Mouse (Mus musculus): ENCODE measurements at regions not wholly inside any gene's neighbourhood (a gene's known extent, or its start where the extent isn't known, plus 50 kb on each side); places are given as distances from the start of the nearest gene placed in this dataset.
A peak's percentile ranks its signal among the peaks of the same experiment; 100 is the strongest.

DNA sequence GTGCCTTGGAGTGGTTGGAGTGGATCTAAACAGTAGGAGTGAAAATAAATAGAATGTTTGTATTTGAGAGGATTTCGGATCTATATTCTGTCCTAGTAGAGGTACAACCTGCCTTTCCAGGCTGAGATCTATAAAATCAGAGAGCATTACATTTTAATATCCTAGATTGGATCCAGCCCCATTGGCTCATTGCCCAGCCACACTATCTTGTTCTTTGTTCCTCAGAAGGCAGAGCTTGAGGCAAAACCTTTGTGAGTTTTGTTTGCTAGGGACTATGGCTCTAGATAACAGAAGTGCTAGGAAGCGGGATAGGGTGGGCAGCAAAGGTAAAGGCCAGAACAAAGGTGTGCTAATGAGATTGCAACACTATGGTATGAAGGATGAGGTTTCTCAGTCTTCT is 78.7 kb upstream of the Cntln start:
- TF ChIP-seq EP300 (IDR thresholded peaks at IDR 0.05; ENCODE audit: low read depth) (no peak), CTCF (IDR thresholded peaks at IDR 0.05; ENCODE audit: low read depth) (no peak)
- Histone ChIP-seq H3K4me1 (ENCODE audit: control insufficient read depth, insufficient read depth) (no peaks in the 10 kb centered on the region), H3K4me3 (ENCODE audit: low read depth, low read length) (no peak overlapping the region), H3K9ac (replicated peaks; ENCODE audit: low read depth, low read length) (no peak overlapping the region), H3K27me3 (ENCODE audit: control insufficient read depth, insufficient read depth, low read length) (no peaks in the 10 kb centered on the region), H3K27ac (ENCODE audit: low read depth) (no peak overlapping the region), H3K36me3 (replicated peaks; ENCODE audit: control insufficient read depth, insufficient read depth, low read length) (no peaks in the 10 kb centered on the region), H3K9me3 (replicated peaks; ENCODE audit: control insufficient read depth, low read length) (no peaks in the 10 kb centered on the region), H3K4me2 (ENCODE audit: low read depth, low read length) (no peak overlapping the region)
- DNase-seq (ENCODE audit: low spot score) (no peak), ATAC-seq (ENCODE audit: insufficient read depth, low read depth) (no peak)
- 62% methylated on average over 2 of the region's 2 CpGs for WGBS

DNA sequence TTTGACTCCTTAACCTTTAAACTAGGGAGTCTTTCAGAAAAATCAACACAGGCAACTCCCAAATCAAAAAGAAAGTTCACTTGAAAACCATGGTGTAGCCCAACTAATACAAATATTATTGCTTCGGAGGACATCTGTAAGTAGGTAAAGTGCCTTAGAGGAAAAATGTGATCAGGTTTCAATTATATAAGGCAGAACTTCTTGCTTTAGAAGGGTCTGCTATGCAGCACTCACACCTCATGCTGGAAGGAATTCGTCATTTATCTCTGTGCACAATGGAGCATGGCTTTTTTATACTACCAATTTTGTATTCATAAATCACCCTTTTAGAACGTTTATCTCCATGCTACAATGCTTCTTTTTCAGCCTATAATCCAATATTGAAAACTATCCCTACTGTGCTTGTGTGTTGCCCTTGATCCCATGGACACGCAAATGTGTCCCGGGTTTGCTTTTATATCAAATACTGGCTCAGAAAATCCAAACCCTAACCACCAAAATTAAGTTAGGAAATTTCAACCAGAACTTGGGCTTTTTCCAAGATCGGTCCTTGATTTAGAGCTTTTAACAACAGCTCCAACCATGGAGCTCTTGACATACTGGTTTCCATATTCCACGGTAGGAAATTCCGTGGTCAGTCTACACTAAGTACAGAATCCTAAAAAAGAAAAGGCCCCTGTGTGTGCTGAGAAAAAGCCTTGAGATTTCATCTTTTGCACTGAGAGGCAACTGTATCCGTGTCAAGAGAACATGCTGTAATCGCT is 90.8 kb upstream of the Cntln start:
- H3K27me3 ChIP-seq (ENCODE audit: control insufficient read depth, insufficient read depth, low read length) = no peaks in the 10 kb centered on the region
- no peak for TF ChIP-seq EP300 (IDR thresholded peaks at IDR 0.05; ENCODE audit: low read depth)
- no peak for TF ChIP-seq CTCF (IDR thresholded peaks at IDR 0.05; ENCODE audit: low read depth)
- H3K9ac ChIP-seq (replicated peaks; ENCODE audit: low read depth, low read length) = no peak overlapping the region
- H3K4me2 ChIP-seq (ENCODE audit: low read depth, low read length) = no peak overlapping the region
- DNase-seq (ENCODE audit: low spot score) = no peak
- no peaks in the 10 kb centered on the region for H3K36me3 ChIP-seq (replicated peaks; ENCODE audit: control insufficient read depth, insufficient read depth, low read length)
- ATAC-seq (ENCODE audit: insufficient read depth, low read depth) = no peak
- H3K4me1 ChIP-seq (ENCODE audit: control insufficient read depth, insufficient read depth) = no peaks in the 10 kb centered on the region
- WGBS = 82% methylated on average over 10 of the region's 10 CpGs
- no peaks in the 10 kb centered on the region for H3K9me3 ChIP-seq (replicated peaks; ENCODE audit: control insufficient read depth, low read length)
- no peak overlapping the region for H3K27ac ChIP-seq (ENCODE audit: low read depth)
- no peak overlapping the region for H3K4me3 ChIP-seq (ENCODE audit: low read depth, low read length)

DNA sequence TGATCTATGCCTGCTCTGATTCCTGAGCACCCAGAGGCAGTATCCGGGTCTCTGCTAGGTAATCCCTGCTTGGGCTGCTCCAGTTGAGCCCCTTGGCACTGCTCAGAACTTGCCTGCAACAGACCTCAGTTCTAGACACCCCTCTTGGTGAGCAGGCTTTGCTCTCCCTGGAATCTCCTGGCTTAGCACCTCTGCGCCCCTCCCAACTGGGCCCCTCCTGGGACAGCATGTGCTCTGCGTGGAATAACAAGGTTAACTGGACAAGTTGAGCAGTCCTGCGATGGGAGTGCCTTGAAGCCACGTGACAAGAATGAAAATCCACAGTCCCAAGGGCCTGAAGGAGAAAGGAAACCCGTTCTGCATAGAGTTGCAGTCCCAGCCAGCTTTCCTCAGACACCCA is 97.5 kb upstream of the Cntln start:
- no peak overlapping the region for H3K4me2 ChIP-seq (ENCODE audit: low read depth, low read length)
- H3K27ac ChIP-seq (ENCODE audit: low read depth) = no peak overlapping the region
- H3K4me1 ChIP-seq (ENCODE audit: control insufficient read depth, insufficient read depth) = no peaks in the 10 kb centered on the region
- DNase-seq (ENCODE audit: low spot score) (no peak), ATAC-seq (ENCODE audit: insufficient read depth, low read depth) (no peak)
- no peaks in the 10 kb centered on the region for H3K27me3 ChIP-seq (ENCODE audit: control insufficient read depth, insufficient read depth, low read length)
- no peaks in the 10 kb centered on the region for H3K36me3 ChIP-seq (replicated peaks; ENCODE audit: control insufficient read depth, insufficient read depth, low read length)
- WGBS = 45% methylated on average over 6 of the region's 6 CpGs
- no peaks in the 10 kb centered on the region for H3K9me3 ChIP-seq (replicated peaks; ENCODE audit: control insufficient read depth, low read length)
- H3K4me3 ChIP-seq (ENCODE audit: low read depth, low read length) = no peak overlapping the region
- no peak for TF ChIP-seq EP300 (IDR thresholded peaks at IDR 0.05; ENCODE audit: low read depth)
- no peak for TF ChIP-seq CTCF (IDR thresholded peaks at IDR 0.05; ENCODE audit: low read depth)
- no peak overlapping the region for H3K9ac ChIP-seq (replicated peaks; ENCODE audit: low read depth, low read length)

DNA sequence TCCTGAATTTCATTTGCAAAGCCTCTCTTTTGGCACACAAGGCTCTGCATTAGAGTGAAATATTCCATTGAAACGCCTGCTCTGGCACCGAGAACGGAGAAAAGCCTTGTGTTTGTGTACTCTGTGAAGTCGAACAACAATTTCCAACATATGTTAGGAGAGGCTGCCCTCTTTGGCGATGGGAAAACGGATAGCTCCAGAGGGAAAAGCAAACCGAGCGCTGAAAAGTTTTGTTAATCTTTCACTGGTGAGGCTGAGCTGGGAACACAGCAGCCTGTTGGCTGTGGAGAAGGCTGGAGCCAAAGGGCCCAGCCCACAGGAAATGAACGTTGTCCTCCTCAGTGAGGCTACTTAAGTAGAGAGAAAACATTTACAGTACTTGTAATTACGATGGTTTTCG is 93.1 kb upstream of the Bnc2 start:
- ATAC-seq (ENCODE audit: insufficient read depth, low read depth) = no peak
- TF ChIP-seq EP300 (IDR thresholded peaks at IDR 0.05; ENCODE audit: low read depth) (no peak), CTCF (IDR thresholded peaks at IDR 0.05; ENCODE audit: low read depth) (no peak)
- no peaks in the 10 kb centered on the region for H3K36me3 ChIP-seq (replicated peaks; ENCODE audit: control insufficient read depth, insufficient read depth, low read length)
- H3K9me3 ChIP-seq (replicated peaks; ENCODE audit: control insufficient read depth, low read length) = no peaks in the 10 kb centered on the region
- H3K9ac ChIP-seq (replicated peaks; ENCODE audit: low read depth, low read length) = no peak overlapping the region
- 47% methylated on average over 11 of the region's 11 CpGs for WGBS
- DNase-seq (ENCODE audit: low spot score) = peak; percentile 5
- no peaks in the 10 kb centered on the region for H3K27me3 ChIP-seq (ENCODE audit: control insufficient read depth, insufficient read depth, low read length)
- H3K27ac ChIP-seq (ENCODE audit: low read depth) = no peak overlapping the region
- H3K4me1 ChIP-seq (ENCODE audit: control insufficient read depth, insufficient read depth) = no peaks in the 10 kb centered on the region
- no peak overlapping the region for H3K4me2 ChIP-seq (ENCODE audit: low read depth, low read length)
- no peak overlapping the region for H3K4me3 ChIP-seq (ENCODE audit: low read depth, low read length)

DNA sequence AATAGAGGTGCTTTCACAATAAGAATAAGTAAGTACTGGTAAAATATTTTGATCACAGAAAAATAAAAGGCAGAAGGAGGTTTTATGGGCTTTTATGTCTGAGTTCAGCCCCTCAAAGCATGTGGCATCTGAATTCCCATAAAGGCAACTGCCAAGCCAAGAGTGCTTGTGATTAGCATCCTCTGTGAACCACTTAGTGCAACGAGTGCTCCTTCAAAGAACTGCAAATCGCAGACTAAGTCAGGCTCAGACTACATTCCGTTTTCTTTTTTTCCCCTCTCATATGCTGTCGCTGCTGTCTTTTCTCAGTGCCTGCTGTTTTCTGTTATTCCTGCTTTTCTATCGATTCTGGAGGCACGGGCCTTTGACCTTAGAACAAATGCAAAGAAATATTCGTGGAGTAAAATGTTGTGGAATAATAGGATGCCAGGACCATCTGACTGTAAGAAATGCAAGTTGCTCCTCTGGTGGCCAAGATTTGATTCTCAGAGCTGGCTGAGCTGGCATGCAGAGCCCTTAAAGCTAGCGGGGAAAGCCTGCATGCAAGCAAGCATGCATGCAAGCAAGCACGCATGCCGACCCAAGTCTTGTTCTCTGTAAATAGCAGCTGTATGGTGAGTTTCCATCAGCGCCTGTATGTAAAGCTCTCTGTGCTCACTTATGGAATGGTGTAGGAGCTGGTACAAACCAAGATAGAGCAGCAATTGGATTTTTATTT is 91.8 kb upstream of the Bnc2 start:
- Histone ChIP-seq H3K4me2 (ENCODE audit: low read depth, low read length) (no peak overlapping the region), H3K27me3 (ENCODE audit: control insufficient read depth, insufficient read depth, low read length) (no peaks in the 10 kb centered on the region), H3K9me3 (replicated peaks; ENCODE audit: control insufficient read depth, low read length) (no peaks in the 10 kb centered on the region), H3K27ac (ENCODE audit: low read depth) (no peak overlapping the region), H3K36me3 (replicated peaks; ENCODE audit: control insufficient read depth, insufficient read depth, low read length) (no peaks in the 10 kb centered on the region), H3K4me1 (ENCODE audit: control insufficient read depth, insufficient read depth) (no peaks in the 10 kb centered on the region), H3K4me3 (ENCODE audit: low read depth, low read length) (no peak overlapping the region), H3K9ac (replicated peaks; ENCODE audit: low read depth, low read length) (no peak overlapping the region)
- 62% methylated on average over 11 of the region's 11 CpGs for WGBS
- ATAC-seq (ENCODE audit: insufficient read depth, low read depth) (no peak), DNase-seq (ENCODE audit: low spot score) (no peak)
- TF ChIP-seq EP300 (IDR thresholded peaks at IDR 0.05; ENCODE audit: low read depth) (no peak), CTCF (IDR thresholded peaks at IDR 0.05; ENCODE audit: low read depth) (no peak)
